Mouse (Mus musculus): ENCODE data around the gene Atp2b2.
A peak's percentile ranks its signal among the peaks of the same experiment; 100 is the strongest.
"Not testable (repeated sequence)": the region's sequence is repeated elsewhere in the genome, so short reads cannot be mapped to it uniquely, and the experiment has no call there.

Gene Atp2b2

GRCm38 (mm10) chr6:113785658-113786057 lies 256.8 kb downstream of the Atp2b2 start:
- peak; percentile 37 for DNase-seq (ENCODE audit: low read depth)

- DNase-seq (ENCODE audit: low read depth), result no peak
Observed at GRCm38 (mm10) chr6:113778229-113778753, 264.1 kb downstream of the Atp2b2 start.

GRCm38 (mm10) chr6:113768804-113769203 lies 273.6 kb downstream of the Atp2b2 start:
- no peak for DNase-seq (ENCODE audit: low read depth)

GRCm38 (mm10) chr6:113761644-113762043 lies 280.8 kb downstream of the Atp2b2 start:
- DNase-seq (ENCODE audit: low read depth), result peak; percentile 72

- DNase-seq (ENCODE audit: low read depth), result no peak
Observed at GRCm38 (mm10) chr6:113749119-113749685, 293.2 kb downstream of the Atp2b2 start.

GRCm38 (mm10) chr6:113748351-113748750 lies 294.1 kb downstream of the Atp2b2 start:
- no peak for DNase-seq (ENCODE audit: low read depth)

- no peak for DNase-seq (ENCODE audit: low read depth)
Observed at GRCm38 (mm10) chr6:113747284-113747683, 295.1 kb downstream of the Atp2b2 start.

GRCm38 (mm10) chr6:113745117-113745516 lies 297.3 kb downstream of the Atp2b2 start:
- no peak for DNase-seq (ENCODE audit: low read depth)

- DNase-seq (ENCODE audit: low read depth), result no peak
Observed at GRCm38 (mm10) chr6:113743111-113743510, 299.3 kb downstream of the Atp2b2 start.

- DNase-seq (ENCODE audit: low read depth), result no peak
Observed at GRCm38 (mm10) chr6:113742321-113742720, 300.1 kb downstream of the Atp2b2 start.

GRCm38 (mm10) chr6:113741425-113741824 lies 301.0 kb downstream of the Atp2b2 start:
- no peak for DNase-seq (ENCODE audit: low read depth)

- peak; percentile 88 for DNase-seq (ENCODE audit: low read depth)
Observed at GRCm38 (mm10) chr6:113740236-113741217, 301.9 kb downstream of the Atp2b2 start, which contains the start of gene Sec13. TSS of gene Sec13 (minus strand) at chr6:113740743.

- DNase-seq (ENCODE audit: low read depth), result no peak
Observed at GRCm38 (mm10) chr6:113737318-113738046, 304.9 kb downstream of the Atp2b2 start.

- no peak for DNase-seq (ENCODE audit: low read depth)
Observed at GRCm38 (mm10) chr6:113731296-113731695, 311.1 kb downstream of the Atp2b2 start.

- no peak for DNase-seq (ENCODE audit: low read depth)
Observed at GRCm38 (mm10) chr6:113728181-113728580, 314.2 kb downstream of the Atp2b2 start.

GRCm38 (mm10) chr6:113721061-113721460 lies 321.4 kb downstream of the Atp2b2 start:
- no peak for DNase-seq (ENCODE audit: low read depth)

GRCm38 (mm10) chr6:113719878-113720277 lies 322.5 kb downstream of the Atp2b2 start, which contains the start of gene Ghrl:
TSS of gene Ghrl (minus strand) at chr6:113719880.
- no peak for DNase-seq (ENCODE audit: low read depth)

- no peak for DNase-seq (ENCODE audit: low read depth)
Observed at GRCm38 (mm10) chr6:113717541-113717940, 324.9 kb downstream of the Atp2b2 start.

GRCm38 (mm10) chr6:113714797-113715196 lies 327.6 kb downstream of the Atp2b2 start:
- peak; percentile 36 for DNase-seq (ENCODE audit: low read depth)

- peak; percentile 85 for DNase-seq (ENCODE audit: low read depth)
Observed at GRCm38 (mm10) chr6:113714276-113714675, 328.1 kb downstream of the Atp2b2 start.

- not testable (repeated sequence) for DNase-seq (ENCODE audit: low read depth)
Observed at GRCm38 (mm10) chr6:113713389-113713788, 329.0 kb downstream of the Atp2b2 start.

GRCm38 (mm10) chr6:113712718-113713117 lies 329.7 kb downstream of the Atp2b2 start:
- no peak for DNase-seq (ENCODE audit: low read depth)
